Mouse (Mus musculus) stomach, embryonic 16.5 days (tissue): Measurements from ENCODE around the gene Fgf4. TPM values are rescaled to one million over a fixed set of nuclear protein-coding genes. Genes with fewer than 3 reads are reported as not detected.

Experiments
- ATAC-seq: fragments of 200-750 bp; cut with Nextera tagmentation; 2 replicates; pipeline ENCODE4 v1.8.0; 2017; ENCODE audit warnings: moderate number of reproducible peaks, moderate TSS enrichment; ENCODE audit not compliant: insufficient read depth, low FRiP score
- H3K27ac ChIP-seq: fragments of 300-500 bp; sonication (generic); 2 replicates; pipeline ENCODE4 v1.5.1; 2014; ENCODE audit warnings: low read length
- H3K27me3 ChIP-seq: fragments of 300-500 bp; sonication (generic); 2 replicates; pipeline ENCODE4 v1.6.1; 2014; ENCODE audit warnings: low read length, control low read depth, mixed read lengths; ENCODE audit not compliant: control insufficient read depth, insufficient read depth
- H3K36me3 ChIP-seq: fragments of 300-500 bp; sonication (generic); 2 replicates; pipeline ENCODE4 v1.6.1; 2014; ENCODE audit warnings: low read length; ENCODE audit not compliant: control insufficient read depth, insufficient read depth
- H3K4me1 ChIP-seq: fragments of 300-500 bp; sonication (generic); 2 replicates; pipeline ENCODE4 v1.6.1; 2014; ENCODE audit warnings: low read length, control low read depth, mixed read lengths; ENCODE audit not compliant: control insufficient read depth, insufficient read depth
- H3K4me2 ChIP-seq: fragments of 300-500 bp; sonication (generic); 2 replicates; pipeline ENCODE4 v1.6.1; 2014; ENCODE audit warnings: low read depth, low read length, mixed read lengths
- H3K4me3 ChIP-seq: fragments of 300-500 bp; sonication (generic); replicated peaks from 2 replicates; pipeline ENCODE4 v1.5.1; 2014; ENCODE audit warnings: mild to moderate bottlenecking, low read length
- H3K9ac ChIP-seq: fragments of 300-500 bp; sonication (generic); 2 replicates; pipeline ENCODE4 v1.6.1; 2014; ENCODE audit warnings: low read length
- H3K9me3 ChIP-seq: fragments of 300-500 bp; sonication (generic); replicated peaks from 2 replicates; pipeline ENCODE4 v1.6.1; 2016; ENCODE audit warnings: low read length, control low read depth; ENCODE audit not compliant: control insufficient read depth
- WGBS: fragments of 180-500 bp; shearing (Covaris S2); extraction: QIAGEN DNeasy Blood & Tissue Kit; methylation state at CpG from one replicate; pipeline ENCODE4 v1.1.7; 2014; 5-methylcytosine and 5-hydroxymethylcytosine counted together
- polyA plus RNA-seq: library from polyadenylated mRNA; unstranded; fragments of >200 nt; fragmentation: Nextera tagmentation; extraction: Ambion mirVana; gene quantifications from 2 replicates; pipeline ENCODE4 v1.2.1, GENCODE M21; 2015

The Fgf4 gene
- 0.08 TPM in 1 of 2 replicates, not detected in the other for polyA plus RNA-seq

- Histone ChIP-seq H3K27me3 (no peaks in the 10 kb centered on the region), H3K4me1 (no peaks in the 10 kb centered on the region), H3K4me3 (no peak within 1 kb of the TSS), H3K27ac (no peak within 1 kb of the TSS), H3K36me3 (no peaks in the 10 kb centered on the region), H3K4me2 (no peak within 1 kb of the TSS), H3K9me3 (no peaks in the 10 kb centered on the region), H3K9ac (no peak within 1 kb of the TSS)
- no peak for ATAC-seq
Measured at GRCm38 (mm10) chr7:144847067-144847466, at the start of gene Fgf4. Fgf4 (plus strand) TSS chr7:144847367.

GRCm38 (mm10) chr7:144798471-144798870, 48.7 kb upstream of the Fgf4 start:
- Histone ChIP-seq H3K27ac (no peak overlapping the region), H3K4me3 (no peak overlapping the region), H3K27me3 (no peaks in the 10 kb centered on the region), H3K4me2 (no peak overlapping the region), H3K9me3 (no peaks in the 10 kb centered on the region), H3K4me1 (no peaks in the 10 kb centered on the region), H3K9ac (no peak overlapping the region), H3K36me3 (no peaks in the 10 kb centered on the region)
- ATAC-seq = no peak
- WGBS = 34% methylated on average over 1 of the region's 1 CpGs

- H3K4me1 ChIP-seq = no peaks in the 10 kb centered on the region
- 55% methylated on average over 6 of the region's 6 CpGs for WGBS
- no peaks in the 10 kb centered on the region for H3K36me3 ChIP-seq
- H3K27me3 ChIP-seq = no peaks in the 10 kb centered on the region; the same call in 1 of the 2 replicates
- H3K4me2 ChIP-seq = no peak overlapping the region
- no peak overlapping the region for H3K9ac ChIP-seq
- no peak overlapping the region for H3K27ac ChIP-seq
- no peak for ATAC-seq
- H3K9me3 ChIP-seq = no peaks in the 10 kb centered on the region
- no peak overlapping the region for H3K4me3 ChIP-seq
Measured at GRCm38 (mm10) chr7:144807036-144807435, 40.1 kb upstream of the Fgf4 start.

GRCm38 (mm10) chr7:144807976-144808577, 39.1 kb upstream of the Fgf4 start:
- Histone ChIP-seq H3K27me3 (no peaks in the 10 kb centered on the region; the same call in 1 of the 2 replicates), H3K4me1 (no peaks in the 10 kb centered on the region), H3K9me3 (no peaks in the 10 kb centered on the region), H3K36me3 (no peaks in the 10 kb centered on the region), H3K27ac (no peak overlapping the region), H3K4me3 (no peak overlapping the region), H3K4me2 (no peak overlapping the region), H3K9ac (no peak overlapping the region)
- WGBS = 56% methylated on average over 4 of the region's 4 CpGs
- no peak for ATAC-seq

- H3K4me2 ChIP-seq = no peak overlapping the region
- no peak overlapping the region for H3K4me3 ChIP-seq
- H3K27me3 ChIP-seq = no peaks in the 10 kb centered on the region; the same call in 1 of the 2 replicates
- H3K9me3 ChIP-seq = no peaks in the 10 kb centered on the region
- H3K9ac ChIP-seq = no peak overlapping the region
- no peaks in the 10 kb centered on the region for H3K4me1 ChIP-seq
- 19% methylated on average over 4 of the region's 4 CpGs for WGBS
- peak; percentile 33; the same call in 1 of the 2 replicates for ATAC-seq
- no peaks in the 10 kb centered on the region for H3K36me3 ChIP-seq
- H3K27ac ChIP-seq = no peak overlapping the region
Measured at GRCm38 (mm10) chr7:144811521-144811920, 35.6 kb upstream of the Fgf4 start.

GRCm38 (mm10) chr7:144821901-144822300, 25.3 kb upstream of the Fgf4 start:
- no peak overlapping the region for H3K4me3 ChIP-seq
- no peak overlapping the region for H3K4me2 ChIP-seq
- H3K9ac ChIP-seq = no peak overlapping the region
- peaks cover 8% of the 10 kb centered on the region; the same call in 1 of the 2 replicates for H3K9me3 ChIP-seq
- H3K27me3 ChIP-seq = no peaks in the 10 kb centered on the region; the same call in 1 of the 2 replicates
- H3K4me1 ChIP-seq = no peaks in the 10 kb centered on the region
- no peak for ATAC-seq
- 47% methylated on average over 7 of the region's 7 CpGs for WGBS
- no peak overlapping the region for H3K27ac ChIP-seq
- H3K36me3 ChIP-seq = no peaks in the 10 kb centered on the region

GRCm38 (mm10) chr7:144823988-144824387, 23.2 kb upstream of the Fgf4 start:
- H3K27me3 ChIP-seq = no peaks in the 10 kb centered on the region; the same call in none of the 2 replicates
- WGBS = 82% methylated on average over 2 of the region's 2 CpGs
- no peak for ATAC-seq
- no peak overlapping the region for H3K4me2 ChIP-seq
- H3K27ac ChIP-seq = no peak overlapping the region
- H3K4me3 ChIP-seq = no peak overlapping the region
- no peaks in the 10 kb centered on the region for H3K9me3 ChIP-seq
- no peak overlapping the region for H3K9ac ChIP-seq
- no peaks in the 10 kb centered on the region for H3K36me3 ChIP-seq
- no peaks in the 10 kb centered on the region for H3K4me1 ChIP-seq

GRCm38 (mm10) chr7:144828369-144828768, 18.8 kb upstream of the Fgf4 start:
- 74% methylated on average over 11 of the region's 11 CpGs for WGBS
- Histone ChIP-seq H3K4me3 (no peak overlapping the region), H3K27ac (no peak overlapping the region), H3K4me1 (no peaks in the 10 kb centered on the region), H3K36me3 (no peaks in the 10 kb centered on the region), H3K27me3 (no peaks in the 10 kb centered on the region; the same call in none of the 2 replicates), H3K9ac (no peak overlapping the region), H3K9me3 (no peaks in the 10 kb centered on the region), H3K4me2 (no peak overlapping the region)
- no peak for ATAC-seq

- Histone ChIP-seq H3K9ac (no peak within 1 kb of the TSS), H3K9me3 (no peaks in the 10 kb centered on the region), H3K27ac (no peak within 1 kb of the TSS), H3K36me3 (no peaks in the 10 kb centered on the region), H3K27me3 (peaks cover 67% of the 10 kb centered on the region), H3K4me1 (peaks cover 9% of the 10 kb centered on the region; the same call in 1 of the 2 replicates), H3K4me2 (peak within 1 kb of the TSS; percentile 55), H3K4me3 (peak within 1 kb of the TSS; percentile 45)
- no peak for ATAC-seq
- 4% methylated on average over 43 of the region's 43 CpGs for WGBS
Measured at GRCm38 (mm10) chr7:144837891-144838488, 9.2 kb upstream of the Fgf4 start, which contains the start of gene Fgf3. Fgf3 (plus strand) TSS chr7:144838083.
